22 mouse cellular contexts compared by ENCODE assay signal in the genomic region with DNA sequence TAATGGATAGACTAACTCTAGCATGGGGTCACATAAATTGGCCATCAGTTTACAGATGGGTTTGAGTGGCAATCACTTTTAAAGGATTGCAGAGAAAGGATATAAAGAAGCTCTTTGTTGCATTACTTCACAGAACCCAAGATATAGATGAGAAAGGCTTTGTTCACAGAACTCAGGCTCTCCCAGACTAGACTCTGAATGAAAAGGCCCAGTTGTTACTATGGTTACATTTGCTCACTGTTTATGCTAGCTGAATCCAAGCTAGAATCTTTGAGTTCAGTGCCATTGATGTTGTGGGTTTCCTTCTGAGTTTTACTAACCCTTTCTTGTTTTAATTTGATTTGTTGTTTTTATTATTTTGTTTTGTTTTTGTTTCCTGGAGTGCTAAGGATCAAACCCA. TPM values are rescaled to one million over a fixed set of nuclear protein-coding genes. Genes with fewer than 3 reads are reported as not detected.
DNase-seq lines count a peak whose midpoint lies in the region; ATAC-seq lines count a peak whose summit lies in the region.
"Had no signal": no experiment of that assay in that cellular context is flagged by ENCODE, and none has a peak within 500 bp of the region (broad histone marks: within the 10 kb centered on the region; RNA-seq: fewer than 3 reads in every experiment).

No protein-coding gene starts in this region.

- H3K36me3 ChIP-seq in neural tube, embryonic 11.5 days (ENCODE audit: control insufficient read depth, insufficient read depth, low read length), result peaks cover 5% of the 10 kb centered on the region
- peaks cover 17% of the 10 kb centered on the region for H3K36me3 ChIP-seq in midbrain, embryonic 16.5 days (ENCODE audit: control insufficient read depth, insufficient read depth, low read length)

- H3K4me3 ChIP-seq in neural tube, embryonic 11.5 days (ENCODE audit: low read depth, low read length), result no peak overlapping the region
- no peak overlapping the region for H3K4me3 ChIP-seq in midbrain, embryonic 16.5 days (ENCODE audit: low read depth, low read length)
- H3K4me3 ChIP-seq: heart, embryonic 10.5 days; intestine, embryonic 15.5 days; limb, embryonic 13.5 days; stomach, embryonic 15.5 days had no signal

- no peak overlapping the region for H3K27ac ChIP-seq in neural tube, embryonic 11.5 days (ENCODE audit: low read depth, low read length)
- H3K27ac ChIP-seq in midbrain, embryonic 16.5 days (ENCODE audit: low read length), result peak overlapping the region; percentile 55; the same call in 1 of the 2 replicates
- H3K27ac ChIP-seq: heart, embryonic 10.5 days; intestine, embryonic 15.5 days; kidney, postnatal 0 days; limb, embryonic 13.5 days; liver, embryonic 14.5 days; stomach, embryonic 15.5 days had no signal

- peak; percentile 28 for DNase-seq in embryo, embryonic 10.5 days (ENCODE audit: low spot score)
- no peak for DNase-seq in embryo, embryonic 9.5 days (ENCODE audit: extremely low spot score)
- no peak for DNase-seq in neural tube, embryonic 11.5 days (ENCODE audit: low spot score)
- no peak for DNase-seq in neural tube, embryonic 10.5 days (ENCODE audit: extremely low spot score, low spot score)
- DNase-seq in gastrocnemius, postnatal 14 days, result no peak
- no peak for DNase-seq in heart, postnatal 4 days
- DNase-seq in embryo, embryonic 10 days (ENCODE audit: low spot score), result no peak
- DNase-seq: cerebellum, adult 9-11 months; embryo, embryonic 11 days; gastrocnemius, postnatal 36 days; heart, postnatal 10 days; thymus, adult 2 months had no signal

- H3K9me3 ChIP-seq in neural tube, embryonic 11.5 days (ENCODE audit: control insufficient read depth, low read length), result no peaks in the 10 kb centered on the region
- no peaks in the 10 kb centered on the region for H3K9me3 ChIP-seq in midbrain, embryonic 16.5 days (replicated peaks; ENCODE audit: control insufficient read depth, low read length, poor library complexity, severe bottlenecking)
- H3K9me3 ChIP-seq: G1E; heart, embryonic 10.5 days; intestine, embryonic 15.5 days; limb, embryonic 13.5 days; stomach, embryonic 15.5 days had no signal

- H3K9ac ChIP-seq in neural tube, embryonic 11.5 days (ENCODE audit: low read length), result no peak overlapping the region
- no peak overlapping the region for H3K9ac ChIP-seq in midbrain, embryonic 16.5 days (ENCODE audit: low read depth, low read length)
- H3K9ac ChIP-seq: intestine, embryonic 15.5 days; limb, embryonic 13.5 days; liver, embryonic 14.5 days; stomach, embryonic 15.5 days had no signal

- H3K4me2 ChIP-seq in neural tube, embryonic 11.5 days (ENCODE audit: low read depth), result no peak overlapping the region
- H3K4me2 ChIP-seq in midbrain, embryonic 16.5 days (ENCODE audit: low read length), result no peak overlapping the region
- H3K4me2 ChIP-seq: intestine, embryonic 15.5 days; limb, embryonic 13.5 days; stomach, embryonic 15.5 days had no signal

- intact Hi-C loops in gastrocnemius, postnatal 14 days (cut with DNase I; ENCODE audit: low total_unique reads), result loop anchor here (2.0 kb wide), 1 partner anchor 25 kb away; no protein-coding TSS in a partner anchor

- H3K4me1 ChIP-seq in neural tube, embryonic 11.5 days (ENCODE audit: control insufficient read depth, insufficient read depth, low read length), result no peaks in the 10 kb centered on the region
- no peaks in the 10 kb centered on the region for H3K4me1 ChIP-seq in midbrain, embryonic 16.5 days (ENCODE audit: control insufficient read depth, insufficient read depth, low read length)
- H3K4me1 ChIP-seq: intestine, embryonic 15.5 days; limb, embryonic 13.5 days; stomach, embryonic 15.5 days had no signal

- peak; percentile 54; the same call in 1 of the 2 replicates for ATAC-seq in neural tube, embryonic 11.5 days (ENCODE audit: insufficient read depth, low FRiP score, low TSS enrichment)
- no peak for ATAC-seq in midbrain, embryonic 16.5 days
- ATAC-seq: CD4-positive, CD25-positive, alpha-beta regulatory T cell, adult 4 months; intestine, embryonic 15.5 days had no signal

- H3K27me3 ChIP-seq in neural tube, embryonic 11.5 days (ENCODE audit: control insufficient read depth, insufficient read depth, low read length), result no peaks in the 10 kb centered on the region
- no peaks in the 10 kb centered on the region for H3K27me3 ChIP-seq in midbrain, embryonic 16.5 days (ENCODE audit: control insufficient read depth, insufficient read depth, low read depth, low read length)
- H3K27me3 ChIP-seq: intestine, embryonic 15.5 days; limb, embryonic 13.5 days; stomach, embryonic 15.5 days had no signal

RNA-seq across cellular contexts. Expression of a gene that starts 17.2 kb away (rescaled TPM):
- polyA plus RNA-seq in neural tube, embryonic 11.5 days (2014; fragmentation: Nextera tagmentation; extraction: Ambion mirVana), result 288 and 291 TPM in 2 replicates
- 248 and 250 TPM in 2 replicates for polyA plus RNA-seq in midbrain, embryonic 16.5 days (2015; fragmentation: Nextera tagmentation; extraction: Ambion mirVana)
- total RNA-seq in gastrocnemius, postnatal 14 days (2021), result 100 to 1,000 TPM; 144 to 162 TPM
- 100 to 1,000 TPM; 189 to 191 TPM for total RNA-seq in heart, postnatal 4 days (2021)

RNA-seq across cellular contexts. Expression of a gene that starts 21.5 kb away (rescaled TPM):
- 20.6 and 22.5 TPM in 2 replicates for polyA plus RNA-seq in neural tube, embryonic 11.5 days (2014; fragmentation: Nextera tagmentation; extraction: Ambion mirVana)
- 42.6 and 55.6 TPM in 2 replicates for polyA plus RNA-seq in midbrain, embryonic 16.5 days (2015; fragmentation: Nextera tagmentation; extraction: Ambion mirVana)
- total RNA-seq in gastrocnemius, postnatal 14 days (2021), result 1 to 10 TPM; 5.0 to 6.5 TPM
- 1 to 10 TPM; 7.4 to 7.8 TPM for total RNA-seq in heart, postnatal 4 days (2021)
- total RNA-seq: megakaryocyte progenitor cell, adult 5-6 weeks had no signal
- polyA plus RNA-seq: G1E had no signal

RNA-seq across cellular contexts. Expression of a gene that starts 40.4 kb away (rescaled TPM):
- polyA plus RNA-seq in neural tube, embryonic 11.5 days (2014; fragmentation: Nextera tagmentation; extraction: Ambion mirVana), result 48.2 and 49.5 TPM in 2 replicates
- polyA plus RNA-seq in midbrain, embryonic 16.5 days (2015; fragmentation: Nextera tagmentation; extraction: Ambion mirVana), result 61.6 and 62.6 TPM in 2 replicates
- 10 to 100 TPM; 12.9 to 14.5 TPM for total RNA-seq in gastrocnemius, postnatal 14 days (2021)
- 10 to 100 TPM; 18.2 to 18.8 TPM for total RNA-seq in heart, postnatal 4 days (2021)

RNA-seq across cellular contexts. Expression of a gene that starts 40.4 kb away (rescaled TPM):
- 187 and 191 TPM in 2 replicates for polyA plus RNA-seq in neural tube, embryonic 11.5 days (2014; fragmentation: Nextera tagmentation; extraction: Ambion mirVana)
- 206 and 208 TPM in 2 replicates for polyA plus RNA-seq in midbrain, embryonic 16.5 days (2015; fragmentation: Nextera tagmentation; extraction: Ambion mirVana)
- total RNA-seq in gastrocnemius, postnatal 14 days (2021), result 100 to 1,000 TPM; 444 to 537 TPM
- 100 to 1,000 TPM; 538 to 543 TPM for total RNA-seq in heart, postnatal 4 days (2021)
